Mouse (Mus musculus): ENCODE results near the gene Nufip2.

GRCm38 (mm10) chr11:77728587-77728986 lies 42.6 kb downstream of the Nufip2 start:
- TF ChIP-seq POLR2A (IDR thresholded peaks at IDR 0.05; ENCODE audit: insufficient read depth, low read length), result no peak
- TF ChIP-seq CTCF (IDR thresholded peaks at IDR 0.05; ENCODE audit: low read depth, low read length), result no peak

Data from ES-Bruce4 (cell line).